Mouse (Mus musculus) liver, embryonic 16.5 days (tissue): ENCODE data around the gene Hsf4. TPM values are rescaled to one million over a fixed set of nuclear protein-coding genes. Genes with fewer than 3 reads are reported as not detected.

ENCODE experiments used
- ATAC-seq: fragments of 200-750 bp; cut with Nextera tagmentation; 2 replicates; pipeline ENCODE4 v1.8.0; 2017; ENCODE audit warnings: low read depth, mild to moderate bottlenecking, moderate number of reproducible peaks, moderate library complexity
- H3K27ac ChIP-seq: fragments of 300-500 bp; sonication (generic); 2 replicates; pipeline ENCODE4 v1.5.1; 2014; ENCODE audit warnings: mild to moderate bottlenecking, low read length
- H3K27me3 ChIP-seq: fragments of 300-500 bp; sonication (generic); 2 replicates; pipeline ENCODE4 v1.6.1; 2014; ENCODE audit warnings: low read depth, low read length, mixed read lengths; ENCODE audit not compliant: control insufficient read depth, insufficient read depth
- H3K36me3 ChIP-seq: fragments of 300-500 bp; sonication (generic); 2 replicates; pipeline ENCODE4 v1.6.1; 2014; ENCODE audit warnings: mild to moderate bottlenecking; ENCODE audit not compliant: control insufficient read depth, insufficient read depth
- H3K4me1 ChIP-seq: fragments of 300-500 bp; sonication (generic); 2 replicates; pipeline ENCODE4 v1.6.1; 2014; ENCODE audit warnings: low read depth, low read length, mixed read lengths; ENCODE audit not compliant: control insufficient read depth
- H3K4me2 ChIP-seq: fragments of 300-500 bp; sonication (generic); 2 replicates; pipeline ENCODE4 v1.6.1; 2014; ENCODE audit warnings: low read depth, low read length, mixed read lengths
- H3K4me3 ChIP-seq: fragments of 300-500 bp; sonication (generic); 2 replicates; pipeline ENCODE4 v1.5.1; 2014; ENCODE audit warnings: low read depth, mild to moderate bottlenecking, low read length
- H3K9ac ChIP-seq: fragments of 300-500 bp; sonication (generic); 2 replicates; pipeline ENCODE4 v1.6.1; 2014; ENCODE audit warnings: low read depth, low read length
- H3K9me3 ChIP-seq: fragments of 300-500 bp; sonication (generic); replicated peaks from 2 replicates; pipeline ENCODE4 v1.6.1; 2016; ENCODE audit warnings: low read length; ENCODE audit not compliant: control insufficient read depth
- WGBS: fragments of 180-500 bp; shearing (Covaris S2); extraction: QIAGEN DNeasy Blood & Tissue Kit; methylation state at CpG from one replicate; pipeline ENCODE4 v1.1.7; 2014; ENCODE audit not compliant: insufficient replicate concordance; 5-methylcytosine and 5-hydroxymethylcytosine counted together
- polyA plus RNA-seq: library from polyadenylated mRNA; unstranded; fragments of >200 nt; fragmentation: Nextera tagmentation; extraction: Ambion mirVana; gene quantifications from 2 replicates; pipeline ENCODE4 v1.2.1, GENCODE M21; 2015

Gene Hsf4
- polyA plus RNA-seq, 1 experiment from 2014 or later: 0.08 TPM

DNA sequence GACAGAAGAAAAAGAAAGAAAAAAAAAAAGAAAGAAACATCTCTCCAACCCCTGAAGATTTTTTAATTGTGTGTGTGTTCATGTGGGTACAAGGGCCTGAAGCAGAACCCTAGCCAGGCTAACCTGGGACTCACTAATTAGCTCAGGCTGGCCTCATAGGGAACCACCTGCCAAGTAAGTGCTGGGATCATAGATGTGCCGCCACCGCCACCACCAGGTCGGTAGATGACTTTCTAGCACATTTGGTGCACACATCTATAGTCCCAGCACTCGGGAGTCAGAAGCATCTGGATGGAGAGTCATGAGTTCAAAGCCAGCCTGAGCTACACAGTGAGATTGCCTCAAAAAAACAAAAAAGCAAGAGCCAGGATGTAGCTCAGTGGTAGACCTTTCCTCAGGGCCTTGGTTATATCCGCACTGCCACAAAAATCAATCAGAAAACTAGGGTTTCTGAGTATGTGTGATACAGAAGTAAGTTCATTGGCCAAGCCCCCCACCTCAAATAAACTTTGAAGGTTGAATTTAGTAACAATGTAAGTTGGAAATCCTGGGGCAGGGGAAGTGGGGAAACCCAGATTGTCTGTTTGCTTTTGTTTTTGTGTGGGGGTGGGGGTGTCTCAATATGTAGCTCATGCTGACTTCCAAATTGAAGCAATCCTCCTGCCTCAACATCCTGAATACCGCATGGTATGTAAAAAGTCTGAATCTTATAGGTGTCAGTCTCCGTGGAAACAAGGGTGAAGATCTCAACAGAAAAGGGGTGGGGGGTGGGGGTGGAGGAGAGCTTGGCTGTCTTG lies 12.1 kb upstream of the Hsf4 start:
- ATAC-seq: no peak
- no peaks in the 10 kb centered on the region for H3K9me3 ChIP-seq
- H3K4me3 ChIP-seq: no peak overlapping the region
- H3K4me2 ChIP-seq: no peak overlapping the region
- H3K9ac ChIP-seq: no peak overlapping the region
- 64% methylated on average over 7 of the region's 7 CpGs for WGBS
- no peak overlapping the region for H3K27ac ChIP-seq
- H3K4me1 ChIP-seq: peaks cover 50% of the 10 kb centered on the region
- 0 out of 2 replicates have a peak, but pooled peaks cover 3% of the 10 kb centered on the region for H3K36me3 ChIP-seq
- peaks cover 21% of the 10 kb centered on the region for H3K27me3 ChIP-seq

GRCm38 (mm10) chr8:105258911-105259720 lies 10.5 kb upstream of the Hsf4 start:
- H3K27me3 ChIP-seq: peaks cover 27% of the 10 kb centered on the region
- WGBS: 15% methylated on average over 55 of the region's 55 CpGs
- H3K4me2 ChIP-seq: peak overlapping the region; percentile 69

GRCm38 (mm10) chr8:105259721-105260320 lies 9.8 kb upstream of the Hsf4 start:
- Histone ChIP-seq H3K27ac (no peak overlapping the region), H3K4me1 (peaks cover 43% of the 10 kb centered on the region), H3K4me3 (peak overlapping the region; percentile 48), H3K36me3 (no peaks in the 10 kb centered on the region), H3K4me2 (peak overlapping the region; percentile 69), H3K9me3 (no peaks in the 10 kb centered on the region), H3K27me3 (peaks cover 27% of the 10 kb centered on the region), H3K9ac (no peak overlapping the region)
- WGBS: 3% methylated on average over 30 of the region's 30 CpGs
- ATAC-seq: no peak

More at GRCm38 (mm10) chr8:105258911-105259720, 10.5 kb upstream of the Hsf4 start:
- ATAC-seq: no peak
- no peaks in the 10 kb centered on the region for H3K36me3 ChIP-seq
- no peaks in the 10 kb centered on the region for H3K9me3 ChIP-seq
- peak overlapping the region; percentile 48 for H3K4me3 ChIP-seq
- no peak overlapping the region for H3K9ac ChIP-seq
- peaks cover 45% of the 10 kb centered on the region for H3K4me1 ChIP-seq
- H3K27ac ChIP-seq: no peak overlapping the region

DNA sequence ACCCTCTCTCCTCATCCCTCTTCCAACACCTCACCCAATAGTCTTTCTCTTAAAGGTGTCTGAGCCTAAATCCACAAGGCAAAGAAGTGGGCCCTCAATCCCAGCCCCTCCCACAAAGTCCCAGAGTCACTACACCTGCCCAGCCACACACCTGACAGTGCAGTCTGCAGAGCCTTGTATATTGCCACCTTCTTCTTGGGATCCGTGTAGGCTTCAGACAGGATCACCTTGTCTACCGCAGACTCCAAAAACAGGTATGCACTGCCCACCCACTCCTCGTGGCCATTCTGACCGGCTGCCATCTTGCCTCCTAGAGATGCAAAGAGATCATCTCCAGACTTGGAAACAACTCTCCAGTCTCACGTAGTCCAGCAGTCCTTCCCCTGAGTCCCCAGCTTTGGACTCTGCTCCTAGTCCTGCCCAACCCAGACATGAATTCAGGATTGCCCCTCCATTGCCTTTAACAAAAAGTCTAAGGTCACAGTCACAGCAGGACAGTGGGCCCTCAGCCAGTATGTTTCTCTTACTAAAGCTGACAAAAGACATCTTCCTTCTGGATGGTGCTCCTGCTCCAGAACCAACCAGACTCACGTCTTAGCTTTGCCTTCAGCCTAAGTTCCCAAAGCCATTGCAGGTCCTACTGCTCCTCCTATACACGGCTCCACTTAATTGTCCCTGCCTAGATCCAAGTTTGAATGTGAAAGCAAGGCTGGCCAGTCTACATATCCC lies 9.1 kb upstream of the Hsf4 start:
- H3K27me3 ChIP-seq: peaks cover 27% of the 10 kb centered on the region

DNA sequence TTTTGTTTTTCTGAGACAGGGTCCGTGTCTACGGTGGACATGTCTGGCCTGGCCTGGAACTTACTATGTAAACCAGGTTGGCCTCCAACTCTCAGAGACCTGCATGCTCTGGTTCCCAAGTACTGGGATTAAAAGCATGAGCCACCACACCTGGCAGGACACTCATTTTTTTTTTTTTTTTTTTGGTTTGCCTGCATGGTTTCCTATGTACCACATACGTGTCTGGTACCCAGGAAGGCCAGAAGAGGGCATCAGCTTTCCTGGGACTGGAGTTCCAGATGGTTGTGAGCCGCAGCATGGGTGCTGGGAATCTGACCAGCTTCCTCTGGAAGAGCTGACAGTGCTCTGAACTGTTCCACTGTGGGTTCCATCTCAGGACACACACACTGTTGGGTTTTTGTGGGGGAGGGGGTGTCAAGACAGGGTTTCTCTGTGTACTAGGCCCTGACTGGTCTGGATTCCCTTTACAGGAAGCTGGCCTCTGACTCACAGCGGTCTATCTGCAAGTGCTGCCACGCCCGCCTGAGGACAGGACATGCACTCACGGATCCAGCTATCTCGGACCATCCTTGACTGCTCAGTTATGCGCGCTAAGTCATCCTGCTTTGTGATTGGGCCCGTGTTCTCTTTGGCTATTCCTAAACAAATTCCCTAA lies 8.1 kb upstream of the Hsf4 start:
- ATAC-seq: no peak
- Histone ChIP-seq H3K4me2 (no peak overlapping the region), H3K27me3 (peaks cover 32% of the 10 kb centered on the region), H3K9ac (no peak overlapping the region), H3K4me3 (no peak overlapping the region), H3K9me3 (no peaks in the 10 kb centered on the region), H3K36me3 (no peaks in the 10 kb centered on the region), H3K4me1 (peaks cover 37% of the 10 kb centered on the region), H3K27ac (no peak overlapping the region)
- WGBS: 64% methylated on average over 12 of the region's 12 CpGs

More for the DNA sequence above, 9.1 kb upstream of the Hsf4 start:
- no peak overlapping the region for H3K4me3 ChIP-seq
- 71% methylated on average over 7 of the region's 7 CpGs for WGBS
- no peaks in the 10 kb centered on the region for H3K9me3 ChIP-seq
- ATAC-seq: no peak
- peaks cover 40% of the 10 kb centered on the region for H3K4me1 ChIP-seq
- no peak overlapping the region for H3K9ac ChIP-seq
- no peaks in the 10 kb centered on the region for H3K36me3 ChIP-seq
- no peak overlapping the region for H3K27ac ChIP-seq
- H3K4me2 ChIP-seq: no peak overlapping the region

GRCm38 (mm10) chr8:105263244-105263912 lies 6.2 kb upstream of the Hsf4 start:
- no peak overlapping the region; the same call in 1 of the 2 replicates for H3K9ac ChIP-seq
- 41% methylated on average over 16 of the region's 16 CpGs for WGBS
- ATAC-seq: no peak
- no peaks in the 10 kb centered on the region for H3K9me3 ChIP-seq
- H3K27me3 ChIP-seq: peaks cover 47% of the 10 kb centered on the region
- peak overlapping the region; percentile 88 for H3K4me2 ChIP-seq
- peaks cover 37% of the 10 kb centered on the region for H3K4me1 ChIP-seq
- H3K36me3 ChIP-seq: no peaks in the 10 kb centered on the region
- no peak overlapping the region for H3K27ac ChIP-seq
- H3K4me3 ChIP-seq: peak overlapping the region; percentile 79

DNA sequence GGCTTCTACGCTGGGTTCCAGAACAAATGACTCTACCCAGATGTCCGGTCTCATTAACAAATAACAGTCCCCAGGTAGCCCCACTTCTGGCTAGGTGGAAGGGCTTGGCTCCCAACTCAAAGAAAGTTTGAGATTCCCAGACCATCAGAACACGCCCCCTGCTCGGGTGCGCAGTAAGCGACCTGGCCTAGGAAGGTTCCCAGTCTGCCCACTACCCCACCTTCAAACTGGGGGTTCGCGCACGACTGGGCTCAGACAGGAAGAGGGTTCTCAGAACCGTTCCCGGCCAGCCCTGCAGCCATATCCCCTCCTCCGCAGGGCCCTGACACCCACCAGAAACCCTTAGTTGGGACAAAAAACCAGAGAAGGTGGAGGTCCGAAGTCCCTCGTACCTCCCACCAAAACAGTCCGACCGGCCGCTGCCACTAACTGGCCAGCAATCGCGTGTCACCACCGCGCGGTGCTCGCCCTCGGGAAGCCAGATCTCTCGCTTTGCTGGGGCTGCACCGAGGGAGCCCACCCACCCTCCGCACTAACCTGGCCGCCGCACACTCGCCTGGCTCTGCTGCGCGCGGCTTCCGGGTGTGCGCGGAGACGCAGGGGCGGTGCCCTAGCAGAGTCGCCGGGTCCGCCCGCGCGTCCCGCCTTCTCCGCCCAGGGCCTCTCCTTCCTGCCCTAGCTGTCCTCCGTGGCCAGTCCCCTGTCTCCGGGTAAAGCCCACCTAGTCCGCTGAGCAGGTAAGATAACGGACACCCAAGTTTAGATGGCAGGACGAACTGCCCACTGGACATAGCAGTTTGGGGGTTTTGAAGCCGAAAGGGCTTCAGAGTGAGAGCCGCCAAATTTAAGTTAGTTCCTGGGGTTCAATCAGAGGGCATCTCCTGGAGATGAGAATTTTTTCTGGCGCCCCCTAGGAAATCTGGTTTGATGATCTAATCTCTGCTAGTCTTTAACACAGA lies 5.3 kb upstream of the Hsf4 start, which contains the start of the genes Tradd and Fbxl8:
Gene Tradd, minus strand, starts transcription at position 586 of the 959 bp plus-strand sequence.
Gene Fbxl8, plus strand, starts transcription at position 625 of the 959 bp plus-strand sequence.
- H3K9ac ChIP-seq: peak within 1 kb of the TSS; percentile 84
- peaks cover 38% of the 10 kb centered on the region for H3K4me1 ChIP-seq
- peak within 1 kb of the TSS; percentile 88 for H3K4me2 ChIP-seq
- H3K4me3 ChIP-seq: peak within 1 kb of the TSS; percentile 79
- H3K27ac ChIP-seq: no peak within 1 kb of the TSS
- no peaks in the 10 kb centered on the region for H3K36me3 ChIP-seq
- peaks cover 47% of the 10 kb centered on the region for H3K27me3 ChIP-seq
- WGBS: 1% methylated on average over 54 of the region's 54 CpGs
- no peaks in the 10 kb centered on the region for H3K9me3 ChIP-seq
- ATAC-seq: peak; percentile 89
